ENCODE assay signal across 29 mouse cellular contexts in the genomic region with DNA sequence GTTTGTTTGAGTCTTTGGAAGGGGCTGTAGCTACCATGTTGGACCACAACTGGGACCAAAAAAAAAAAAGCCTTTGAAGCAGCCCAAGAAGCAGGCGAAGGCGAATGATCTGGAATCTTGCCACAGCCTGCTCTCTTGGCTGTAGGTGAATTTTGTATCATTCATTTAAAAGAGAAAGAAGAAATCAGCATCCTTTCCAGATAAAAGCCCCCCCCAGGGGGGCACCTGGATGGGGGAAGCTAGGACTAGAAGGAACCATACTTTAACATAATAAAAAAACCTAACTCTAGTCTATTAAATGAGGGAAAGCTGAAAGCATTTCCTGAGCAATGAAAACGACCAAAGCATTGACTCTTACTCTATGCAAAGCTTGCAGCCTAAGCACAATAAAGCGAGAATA. TPM values are rescaled to one million over a fixed set of nuclear protein-coding genes. Genes with fewer than 3 reads are reported as not detected.
"Had no signal": no experiment of that assay in that cellular context is flagged by ENCODE, and none has a peak within 500 bp of the region (broad histone marks: within the 10 kb centered on the region; RNA-seq: fewer than 3 reads in every experiment).

No protein-coding gene starts in this region.

- H3K9ac ChIP-seq: heart, embryonic 13.5 days; heart, embryonic 15.5 days; hindbrain, embryonic 13.5 days; hindbrain, embryonic 15.5 days; kidney, embryonic 15.5 days; limb, embryonic 12.5 days; liver, embryonic 13.5 days; liver, embryonic 15.5 days; liver, postnatal 0 days had no signal

- H3K4me2 ChIP-seq: heart, embryonic 11.5 days; heart, embryonic 13.5 days; heart, embryonic 15.5 days; hindbrain, embryonic 13.5 days; hindbrain, embryonic 15.5 days; kidney, embryonic 15.5 days; limb, embryonic 12.5 days; liver, embryonic 11.5 days; liver, embryonic 13.5 days; liver, embryonic 15.5 days had no signal

- H3K27ac ChIP-seq: heart, adult 2 months; heart, embryonic 13.5 days; heart, embryonic 15.5 days; hindbrain, embryonic 13.5 days; hindbrain, embryonic 15.5 days; hindbrain, postnatal 0 days; kidney, embryonic 15.5 days; kidney, postnatal 0 days; left cerebral cortex, adult 2 months; limb, embryonic 10.5 days; limb, embryonic 12.5 days; liver, embryonic 13.5 days; liver, embryonic 15.5 days had no signal

- DNase-seq: gastrocnemius, postnatal 14 days; gastrocnemius, postnatal 36 days; heart, adult 2 months; heart, postnatal 14 days; heart, postnatal 36 days; kidney, adult 11 months; kidney, adult 2 months; kidney, adult 9 months; kidney, postnatal 14 days; kidney, postnatal 36 days; layer of hippocampus, adult 9-11 months; liver; liver, embryonic 13.5 days; liver, postnatal 0 days had no signal

- H3K4me1 ChIP-seq: heart, embryonic 15.5 days; hindbrain, embryonic 13.5 days; hindbrain, embryonic 15.5 days; kidney, embryonic 15.5 days; limb, embryonic 10.5 days; liver, embryonic 13.5 days; liver, embryonic 15.5 days had no signal

- H3K27me3 ChIP-seq: heart, embryonic 13.5 days; heart, embryonic 15.5 days; hindbrain, embryonic 13.5 days; hindbrain, embryonic 15.5 days; limb, embryonic 12.5 days; liver, embryonic 13.5 days had no signal

- H3K4me3 ChIP-seq: heart, adult 2 months; heart, embryonic 13.5 days; heart, embryonic 15.5 days; hindbrain, embryonic 13.5 days; hindbrain, embryonic 15.5 days; kidney, embryonic 15.5 days; left cerebral cortex, adult 2 months; limb, embryonic 10.5 days; limb, embryonic 12.5 days; liver, embryonic 13.5 days; liver, embryonic 15.5 days had no signal

- H3K9me3 ChIP-seq: heart, embryonic 15.5 days; limb, embryonic 10.5 days; limb, embryonic 12.5 days; liver, embryonic 13.5 days; liver, embryonic 15.5 days had no signal

- H3K36me3 ChIP-seq: heart, embryonic 13.5 days; heart, embryonic 15.5 days; hindbrain, embryonic 13.5 days; hindbrain, embryonic 15.5 days; kidney, embryonic 15.5 days; limb, embryonic 10.5 days; limb, embryonic 12.5 days; liver, embryonic 13.5 days; liver, embryonic 15.5 days had no signal

- ATAC-seq: hindbrain, postnatal 0 days; intestine, embryonic 16.5 days; liver, postnatal 0 days had no signal

RNA-seq across cellular contexts. Expression of gene Gpr135, which starts 20.1 kb away (rescaled TPM):
- total RNA-seq: hematopoietic stem cell, adult 5-6 weeks had no signal
